Mouse (Mus musculus): ENCODE measurements around the gene A930018P22Rik.

A930018P22Rik gene

GRCm38 (mm10) chr2:104119097-104119496, 3.5 kb upstream of the A930018P22Rik start:
- no peak for DNase-seq (ENCODE audit: low spot score in 2 of 2)

GRCm38 (mm10) chr2:104120312-104120711, 2.3 kb upstream of the A930018P22Rik start:
- no peak for DNase-seq (ENCODE audit: low spot score in 2 of 2)

- no peak for DNase-seq (ENCODE audit: low spot score in 2 of 2)
Observed at GRCm38 (mm10) chr2:104121681-104122504, 676 bp upstream of the A930018P22Rik start.

GRCm38 (mm10) chr2:104123540-104123939, 971 bp downstream of the A930018P22Rik start:
- DNase-seq (ENCODE audit: low spot score in 2 of 2), result no peak

- DNase-seq (ENCODE audit: low spot score in 2 of 2), result no peak
Observed at GRCm38 (mm10) chr2:104124071-104124470, 1.5 kb downstream of the A930018P22Rik start.

GRCm38 (mm10) chr2:104128803-104129531, 6.4 kb downstream of the A930018P22Rik start:
- DNase-seq (ENCODE audit: low spot score in 2 of 2), result no peak

GRCm38 (mm10) chr2:104130165-104130564, 7.6 kb downstream of the A930018P22Rik start:
- DNase-seq (ENCODE audit: low spot score in 2 of 2), result no peak

GRCm38 (mm10) chr2:104130969-104131368, 8.4 kb downstream of the A930018P22Rik start:
- DNase-seq (ENCODE audit: low spot score in 2 of 2), result no peak

- DNase-seq (ENCODE audit: low spot score in 2 of 2), result no peak
Observed at GRCm38 (mm10) chr2:104132266-104132859, 9.8 kb downstream of the A930018P22Rik start.

- no peak for DNase-seq (ENCODE audit: low spot score in 2 of 2)
Observed at GRCm38 (mm10) chr2:104133042-104133810, 10.7 kb downstream of the A930018P22Rik start.

- DNase-seq (ENCODE audit: low spot score in 2 of 2), result peak; percentile 73 to 81
Observed at GRCm38 (mm10) chr2:104134150-104135056, 11.8 kb downstream of the A930018P22Rik start.

- DNase-seq (ENCODE audit: low spot score in 2 of 2), result no peak
Observed at GRCm38 (mm10) chr2:104135920-104136319, 13.4 kb downstream of the A930018P22Rik start.

GRCm38 (mm10) chr2:104142140-104142539, 19.6 kb downstream of the A930018P22Rik start:
- no peak for DNase-seq (ENCODE audit: low spot score in 2 of 2)

- no peak for DNase-seq (ENCODE audit: low spot score in 2 of 2)
Observed at GRCm38 (mm10) chr2:104144004-104144403, 21.4 kb downstream of the A930018P22Rik start.

- DNase-seq (ENCODE audit: low spot score in 2 of 2), result peak; percentile 48 to 58
Observed at GRCm38 (mm10) chr2:104145983-104146382, 23.4 kb downstream of the A930018P22Rik start.

- DNase-seq (ENCODE audit: low spot score in 2 of 2), result no peak
Observed at GRCm38 (mm10) chr2:104147910-104148561, 25.5 kb downstream of the A930018P22Rik start.

GRCm38 (mm10) chr2:104150608-104151397, 28.2 kb downstream of the A930018P22Rik start:
- DNase-seq (ENCODE audit: low spot score in 2 of 2), result no peak

GRCm38 (mm10) chr2:104153345-104153744, 30.8 kb downstream of the A930018P22Rik start:
- DNase-seq (ENCODE audit: low spot score in 2 of 2), result no peak

GRCm38 (mm10) chr2:104153876-104154275, 31.3 kb downstream of the A930018P22Rik start:
- no peak for DNase-seq (ENCODE audit: low spot score in 2 of 2)

Measured in right cerebral cortex, adult 2 months (tissue).